Mouse (Mus musculus) c-Kit-positive CD71-positive TER-119-negative erythroid progenitor cells, embryonic 14.5 days (primary cell): ENCODE measurements around the gene Blzf1.

ENCODE experiments used
- DNase-seq: peaks from one replicate; pipeline ENCODE4 v3.0.0-alpha.2; 2013; ENCODE audit warnings: low read depth

Blzf1 gene

DNA sequence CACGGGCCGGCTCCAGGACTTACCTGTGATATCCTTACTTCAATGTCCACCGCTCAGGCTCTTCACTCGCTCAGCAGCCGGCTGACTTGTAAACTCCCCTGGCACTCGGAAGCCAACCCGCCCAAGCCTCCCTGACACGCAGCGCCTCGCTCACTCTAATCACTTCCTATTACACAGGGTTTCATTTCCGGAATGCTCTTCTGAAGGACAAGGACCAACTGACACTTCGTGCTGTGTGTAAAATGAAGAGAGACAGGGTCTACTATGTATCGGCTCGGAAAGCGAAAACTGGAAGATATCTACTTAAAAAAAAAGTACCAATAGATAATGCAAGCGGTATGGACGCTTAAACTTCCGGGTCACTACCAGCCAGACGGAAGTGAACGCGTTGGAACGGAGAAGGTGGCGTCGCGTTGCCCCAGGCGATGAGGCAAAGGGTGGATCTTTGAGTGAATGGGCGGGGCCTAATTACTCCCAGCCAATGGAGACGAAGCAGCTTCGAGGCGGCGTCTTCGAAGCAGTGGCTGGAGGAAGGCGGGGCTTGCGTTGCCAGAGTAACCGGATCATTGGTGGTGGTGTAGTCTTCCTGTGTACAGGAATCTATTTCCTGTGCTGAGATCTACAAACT lies at the start of gene Blzf1:
Blzf1 (minus strand) TSS at position 366 of the 628 bp plus-strand sequence.
- peak; percentile 99 for DNase-seq

- no peak for DNase-seq
Observed at GRCm38 (mm10) chr1:164353443-164353842, 46.2 kb upstream of the Blzf1 start.

GRCm38 (mm10) chr1:164342161-164342560 lies 34.9 kb upstream of the Blzf1 start:
- DNase-seq = peak; percentile 22

GRCm38 (mm10) chr1:164335846-164336245 lies 28.6 kb upstream of the Blzf1 start:
- DNase-seq = no peak

- DNase-seq = no peak
Observed at GRCm38 (mm10) chr1:164335435-164335834, 28.1 kb upstream of the Blzf1 start.

DNA sequence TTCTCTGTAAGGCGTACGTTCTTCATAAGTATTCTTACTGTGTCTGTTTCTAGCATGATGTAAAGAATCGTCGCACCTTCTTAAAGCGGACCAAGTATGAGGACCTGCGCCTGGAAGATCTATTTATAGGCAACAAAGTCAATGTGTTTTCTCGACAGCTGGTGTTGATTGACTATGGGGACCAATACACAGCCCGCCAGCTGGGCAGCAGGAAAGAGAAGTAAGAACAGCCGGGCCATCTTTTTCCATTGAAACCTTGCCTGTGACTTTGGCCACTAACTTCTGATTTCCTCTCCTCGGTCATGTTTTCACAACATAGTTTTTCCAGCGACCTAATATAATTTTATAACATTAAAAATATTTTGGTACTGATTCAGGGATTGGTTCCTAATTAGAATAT lies 25.3 kb upstream of the Blzf1 start:
- no peak for DNase-seq

DNA sequence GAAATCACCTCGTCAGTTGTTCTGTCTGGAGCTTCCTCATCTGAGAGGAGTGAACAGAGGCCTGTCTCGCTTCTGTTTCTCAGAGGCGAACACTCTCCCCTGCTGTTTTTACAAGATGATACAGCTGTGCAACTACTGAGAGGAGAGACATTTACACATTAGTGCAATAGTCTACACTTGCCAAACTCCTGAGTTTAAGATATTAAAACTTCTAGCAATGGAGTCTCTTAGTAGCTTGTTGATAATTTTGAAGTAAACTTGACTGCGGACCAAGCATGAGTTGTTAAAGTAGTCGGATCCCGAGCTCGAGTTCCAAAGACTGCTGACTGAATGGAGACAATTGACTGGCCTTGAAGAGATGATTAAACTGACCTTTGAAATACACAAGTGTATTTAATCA lies 20.5 kb upstream of the Blzf1 start:
- DNase-seq = no peak

- no peak for DNase-seq
Observed at GRCm38 (mm10) chr1:164326600-164327155, 19.4 kb upstream of the Blzf1 start.

DNA sequence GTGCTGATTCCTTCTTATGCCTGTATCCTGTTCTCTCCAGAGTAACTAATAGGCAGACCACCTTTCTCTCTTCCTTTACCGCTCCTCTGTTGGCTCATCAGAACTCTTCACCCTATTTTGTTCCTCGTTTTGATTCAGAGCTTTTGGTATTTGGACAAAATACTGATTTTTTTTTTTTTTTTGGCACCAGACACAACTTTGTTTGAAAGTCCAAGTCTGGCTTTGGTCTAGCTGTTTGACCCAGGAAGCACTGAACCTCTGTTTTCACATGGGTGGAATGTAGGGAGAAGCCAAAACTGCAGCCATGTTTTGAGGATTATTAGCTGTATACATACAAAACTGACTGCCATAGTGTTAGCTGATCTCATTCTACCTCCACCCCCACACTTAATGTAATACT lies 17.6 kb upstream of the Blzf1 start:
- no peak for DNase-seq

GRCm38 (mm10) chr1:164324221-164324620 lies 16.9 kb upstream of the Blzf1 start:
- DNase-seq = no peak

DNA sequence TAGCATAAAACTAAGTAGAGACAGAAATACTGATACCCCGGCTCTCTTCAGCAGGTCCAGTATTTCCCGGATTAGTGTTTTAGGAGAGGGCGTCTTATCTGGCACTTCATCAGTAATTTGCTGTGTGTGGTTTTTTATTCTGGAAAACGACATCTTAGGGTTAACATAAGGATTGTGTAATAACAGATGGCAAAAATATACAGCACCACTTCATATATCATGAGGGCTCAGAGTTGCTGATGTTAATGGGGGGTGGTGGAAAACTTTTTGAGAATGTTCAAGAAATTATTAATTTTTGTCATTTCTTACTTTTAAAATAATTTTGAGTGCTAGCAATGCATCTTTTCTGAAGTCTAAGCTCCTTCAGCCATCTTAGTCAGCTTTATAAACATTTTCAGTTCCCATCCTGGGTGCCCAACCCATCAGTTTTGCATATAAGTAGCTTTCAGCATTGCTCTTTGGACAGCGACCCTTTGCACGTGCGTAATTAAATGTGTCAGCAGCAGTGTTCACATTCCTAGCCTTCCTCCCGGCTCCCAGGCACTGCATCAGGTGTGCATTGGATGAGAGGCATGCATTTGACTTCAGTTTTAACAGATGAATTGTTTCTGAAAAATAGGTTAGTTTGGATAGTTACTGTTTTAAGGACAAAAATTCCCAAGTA lies 15.8 kb upstream of the Blzf1 start:
- no peak for DNase-seq

DNA sequence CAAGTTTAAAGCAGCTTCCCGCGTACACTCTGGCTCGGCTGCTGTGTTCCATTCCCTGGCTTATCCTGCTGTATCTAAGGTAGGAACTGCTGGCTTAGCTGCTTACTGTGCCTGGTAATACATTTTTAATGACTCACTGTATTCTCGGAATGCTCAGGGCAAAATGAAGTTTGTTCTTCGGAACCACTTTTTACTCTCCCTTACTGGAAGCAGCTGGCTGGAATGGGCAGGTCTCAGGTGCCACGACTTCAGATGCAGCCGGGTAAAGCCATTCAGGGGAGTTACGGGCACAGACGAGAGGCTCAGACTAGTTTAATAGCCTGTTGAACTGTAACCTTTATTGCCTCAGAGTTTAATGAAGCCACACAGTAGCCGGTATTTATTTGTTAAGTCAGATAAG lies 14.1 kb upstream of the Blzf1 start:
- DNase-seq = no peak

DNA sequence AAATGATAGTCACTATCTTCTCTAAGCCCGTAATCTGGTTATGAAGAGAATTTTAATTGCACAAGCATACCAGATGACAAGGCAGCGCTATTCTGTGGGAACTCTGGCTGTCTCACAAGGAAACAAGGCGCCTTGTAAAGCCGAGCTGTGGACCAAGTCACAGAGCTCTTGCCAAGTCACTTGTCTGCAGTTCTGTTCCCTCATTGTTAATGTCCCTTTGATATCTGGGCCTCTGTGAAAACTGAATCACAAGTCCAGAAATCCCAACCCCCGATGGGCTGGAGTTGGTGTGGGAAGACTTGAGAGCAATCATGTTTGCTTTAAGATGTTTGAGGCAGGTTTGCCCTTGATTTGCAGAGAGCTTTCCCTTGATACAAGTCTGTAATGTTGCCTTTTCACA lies 13.4 kb upstream of the Blzf1 start:
- no peak for DNase-seq

GRCm38 (mm10) chr1:164319542-164320140 lies 12.4 kb upstream of the Blzf1 start:
- DNase-seq = no peak

DNA sequence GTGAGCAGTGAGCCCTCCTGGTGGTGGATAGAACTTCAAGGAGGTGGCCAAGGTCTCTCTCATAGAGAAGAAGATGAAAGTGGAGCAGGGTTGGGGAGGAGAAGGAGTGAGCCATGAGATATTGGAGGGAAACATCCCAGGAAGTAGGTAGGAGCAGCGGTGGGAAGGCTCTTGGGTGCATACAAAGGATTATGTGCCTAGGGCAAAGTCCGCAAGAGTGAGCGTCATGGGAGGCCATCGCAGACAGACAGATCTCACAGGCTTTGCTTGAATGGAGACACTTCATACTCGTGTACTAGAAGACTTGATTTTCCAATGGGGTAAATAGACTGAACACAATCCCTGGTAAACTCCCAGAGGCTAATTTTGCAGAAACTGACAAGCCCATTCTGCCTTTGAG lies 11.2 kb upstream of the Blzf1 start:
- DNase-seq = no peak

DNA sequence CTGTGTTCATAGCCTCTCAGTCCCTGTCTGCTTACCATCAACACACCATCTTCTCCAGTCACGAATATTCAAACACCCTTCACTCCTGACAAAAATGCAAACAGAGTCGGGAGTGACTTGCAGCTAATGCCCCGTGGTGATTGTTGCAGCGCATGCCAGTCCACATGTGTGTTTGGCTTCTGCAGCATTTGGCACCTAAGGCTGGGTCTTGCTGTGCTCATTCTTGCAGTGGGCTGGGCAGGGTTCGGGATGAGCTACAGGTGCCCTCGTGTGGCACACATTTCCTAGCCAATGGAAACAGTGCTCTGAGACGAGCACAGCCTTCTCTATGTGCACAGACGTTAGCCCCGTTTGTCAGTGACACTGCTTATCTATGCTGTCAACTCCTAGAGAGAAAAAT lies 10.0 kb upstream of the Blzf1 start:
- DNase-seq = no peak

- peak; percentile 63 for DNase-seq
Observed at GRCm38 (mm10) chr1:164316697-164317096, 9.4 kb upstream of the Blzf1 start.

- peak; percentile 45 for DNase-seq
Observed at GRCm38 (mm10) chr1:164315266-164315665, 8.0 kb upstream of the Blzf1 start.

GRCm38 (mm10) chr1:164314085-164314484 lies 6.8 kb upstream of the Blzf1 start:
- DNase-seq = peak; percentile 37

GRCm38 (mm10) chr1:164307922-164308321 lies 633 bp upstream of the Blzf1 start:
- no peak for DNase-seq

GRCm38 (mm10) chr1:164303821-164304220 lies 3.5 kb downstream of the Blzf1 start, which contains the start of gene Nme7:
Nme7 (plus strand) TSS chr1:164304121.
- no peak for DNase-seq

GRCm38 (mm10) chr1:164301949-164302348 lies 5.3 kb downstream of the Blzf1 start:
- DNase-seq = no peak

DNA sequence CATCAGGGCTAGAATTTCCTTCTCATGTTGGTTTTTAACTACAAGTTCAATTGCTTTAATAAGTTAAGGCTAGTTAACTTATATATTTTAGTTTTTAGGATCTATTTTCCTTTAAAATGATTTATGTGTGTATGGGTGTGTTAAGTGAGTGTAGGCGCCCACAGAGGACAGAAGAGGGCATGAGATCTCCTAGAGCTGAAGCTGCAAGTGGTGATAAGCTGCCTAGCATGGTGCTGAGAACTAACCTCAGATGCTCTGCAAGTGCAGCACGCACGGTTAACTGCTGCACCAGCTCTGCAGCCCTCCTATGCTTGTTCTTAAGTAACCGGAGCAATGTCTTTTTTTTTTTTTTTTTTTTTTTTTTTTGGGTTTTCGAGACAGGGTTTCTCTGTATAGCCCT lies 10.8 kb downstream of the Blzf1 start:
- DNase-seq = no peak
